Mouse (Mus musculus) brown adipose tissue, adult 24 weeks (tissue): ENCODE data around the gene Cnot4. TPM values are rescaled to one million over a fixed set of nuclear protein-coding genes. Genes with fewer than 3 reads are reported as not detected.
A peak's percentile ranks its signal among the peaks of the same experiment; 100 is the strongest.
"Not testable (repeated sequence)": the region's sequence is repeated elsewhere in the genome, so short reads cannot be mapped to it uniquely, and the experiment has no call there.

Source experiments
- H3K27ac ChIP-seq: fragments of 200-500 bp; replicated peaks from 2 replicates; pipeline ENCODE4 v1.5.1; 2012; ENCODE audit warnings: low read depth, mild to moderate bottlenecking, low read length
- H3K4me1 ChIP-seq: fragments of 200-500 bp; 2 replicates; pipeline ENCODE4 v1.6.1; 2012; ENCODE audit warnings: low read length, mixed read lengths; ENCODE audit not compliant: control insufficient read depth, insufficient read depth, insufficient read length
- H3K4me3 ChIP-seq: fragments of 200-500 bp; 2 replicates; pipeline ENCODE4 v1.5.1; 2012; ENCODE audit warnings: low read depth, mild to moderate bottlenecking, low read length, moderate library complexity; ENCODE audit not compliant: insufficient read depth
- polyA plus RNA-seq: library from polyadenylated mRNA; stranded (reverse); fragments of >200 nt; gene quantifications from 2 replicates; pipeline ENCODE4 v1.2.4, GENCODE M21; 2012; ENCODE audit not compliant: missing spikeins, insufficient read depth, insufficient read length

Gene Cnot4
- 8.6 and 12.6 TPM in 2 replicates for polyA plus RNA-seq

- Histone ChIP-seq H3K4me3 (peak within 1 kb of the TSS; percentile 96), H3K4me1 (peaks cover 6% of the 10 kb centered on the region; the same call in 1 of the 2 replicates), H3K27ac (peak within 1 kb of the TSS; percentile 92)
Measured at GRCm38 (mm10) chr6:35133579-35134488, at the start of gene Cnot4. Gene Cnot4 (minus strand): TSS chr6:35133724.

- H3K27ac ChIP-seq, H3K4me3 ChIP-seq, H3K4me1 ChIP-seq: not testable (repeated sequence)
Measured at GRCm38 (mm10) chr6:35179299-35179698, 45.8 kb upstream of the Cnot4 start.

- H3K4me1 ChIP-seq = no peaks in the 10 kb centered on the region
- no peak overlapping the region for H3K27ac ChIP-seq
- H3K4me3 ChIP-seq = peak overlapping the region; percentile 84
Measured at GRCm38 (mm10) chr6:35177650-35178272, 44.2 kb upstream of the Cnot4 start.

- peak within 1 kb of the TSS; percentile 84 for H3K4me3 ChIP-seq
- no peaks in the 10 kb centered on the region for H3K4me1 ChIP-seq
- peak within 1 kb of the TSS; percentile 98 for H3K27ac ChIP-seq
Measured at GRCm38 (mm10) chr6:35176979-35177649, 43.6 kb upstream of the Cnot4 start, which contains the start of gene Nup205. Gene Nup205 (plus strand): TSS chr6:35177421.

GRCm38 (mm10) chr6:35173181-35173580 lies 39.7 kb upstream of the Cnot4 start:
- no peaks in the 10 kb centered on the region; the same call in 1 of the 2 replicates for H3K4me1 ChIP-seq
- no peak overlapping the region for H3K27ac ChIP-seq
- no peak overlapping the region for H3K4me3 ChIP-seq

GRCm38 (mm10) chr6:35172028-35172427 lies 38.5 kb upstream of the Cnot4 start:
- not testable (repeated sequence) for H3K4me1 ChIP-seq, H3K27ac ChIP-seq

GRCm38 (mm10) chr6:35169250-35169649 lies 35.7 kb upstream of the Cnot4 start:
- Histone ChIP-seq H3K27ac (peak overlapping the region; percentile 40; the same call in 1 of the 2 replicates), H3K4me1 (peaks cover 3% of the 10 kb centered on the region; the same call in 1 of the 2 replicates), H3K4me3 (no peak overlapping the region)

More at GRCm38 (mm10) chr6:35172028-35172427, 38.5 kb upstream of the Cnot4 start:
- not testable (repeated sequence) for H3K4me3 ChIP-seq

- H3K4me3 ChIP-seq = no peak overlapping the region
- no peaks in the 10 kb centered on the region for H3K4me1 ChIP-seq
- H3K27ac ChIP-seq = no peak overlapping the region
Measured at GRCm38 (mm10) chr6:35154540-35154939, 21.0 kb upstream of the Cnot4 start.

GRCm38 (mm10) chr6:35147726-35148422 lies 14.3 kb upstream of the Cnot4 start:
- no peak overlapping the region for H3K27ac ChIP-seq
- H3K4me3 ChIP-seq = no peak overlapping the region
- H3K4me1 ChIP-seq = no peaks in the 10 kb centered on the region

GRCm38 (mm10) chr6:35145569-35145968 lies 12.0 kb upstream of the Cnot4 start:
- H3K4me3 ChIP-seq = no peak overlapping the region
- H3K4me1 ChIP-seq = no peaks in the 10 kb centered on the region
- no peak overlapping the region for H3K27ac ChIP-seq

GRCm38 (mm10) chr6:35140351-35140750 lies 6.8 kb upstream of the Cnot4 start:
- no peaks in the 10 kb centered on the region for H3K4me1 ChIP-seq
- H3K27ac ChIP-seq = no peak overlapping the region
- no peak overlapping the region for H3K4me3 ChIP-seq

- Histone ChIP-seq H3K27ac (no peak overlapping the region), H3K4me3 (peak overlapping the region; percentile 77; the same call in 1 of the 2 replicates), H3K4me1 (peaks cover 6% of the 10 kb centered on the region; the same call in 1 of the 2 replicates)
Measured at GRCm38 (mm10) chr6:35134844-35135243, 1.3 kb upstream of the Cnot4 start.

- Histone ChIP-seq H3K4me1 (peaks cover 6% of the 10 kb centered on the region; the same call in 1 of the 2 replicates), H3K4me3 (peak overlapping the region; percentile 96), H3K27ac (peak overlapping the region; percentile 92)
Measured at GRCm38 (mm10) chr6:35133246-35133578, 312 bp downstream of the Cnot4 start.

GRCm38 (mm10) chr6:35132806-35133205 lies 718 bp downstream of the Cnot4 start:
- Histone ChIP-seq H3K4me3 (peak overlapping the region; percentile 96), H3K4me1 (peaks cover 6% of the 10 kb centered on the region; the same call in 1 of the 2 replicates), H3K27ac (peak overlapping the region; percentile 1; the same call in 1 of the 2 replicates)
